ENCODE assay signal across 22 mouse cellular contexts in the genomic region with DNA sequence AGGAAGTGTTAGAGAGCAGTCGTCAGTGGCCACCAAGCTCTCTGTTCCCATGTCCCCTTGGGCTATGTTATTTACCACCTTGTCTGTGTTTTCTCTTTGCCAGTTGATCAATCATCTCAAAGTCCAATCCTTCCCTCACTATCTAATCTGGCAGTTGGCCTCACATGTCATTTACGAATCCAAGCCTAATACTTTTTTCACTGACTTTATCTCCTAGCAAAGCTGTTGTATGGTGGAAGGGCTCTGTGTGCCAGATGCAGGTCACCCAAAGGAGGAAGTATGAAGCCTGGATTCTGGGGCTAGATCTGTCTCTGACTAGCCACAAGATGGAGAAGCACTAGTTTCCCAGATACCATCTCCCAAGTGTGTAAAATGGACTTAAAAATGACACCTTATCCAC. TPM values are rescaled to one million over a fixed set of nuclear protein-coding genes. Genes with fewer than 3 reads are reported as not detected.
A peak's percentile ranks its signal among the peaks of the same experiment; 100 is the strongest.
DNase-seq lines count a peak whose midpoint lies in the region; ATAC-seq and TF ChIP-seq lines count a peak whose summit lies in the region.
"Had no signal": no experiment of that assay in that cellular context is flagged by ENCODE, and none has a peak within 500 bp of the region (broad histone marks: within the 10 kb centered on the region; RNA-seq: fewer than 3 reads in every experiment).

No protein-coding gene starts in this region.

- H3K27ac ChIP-seq in liver, adult 2 months (replicated peaks; ENCODE audit: insufficient read depth, low read depth, low read length) = peak overlapping the region; percentile 94
- H3K27ac ChIP-seq in liver, embryonic 11.5 days (ENCODE audit: low read depth, low read length) = no peak overlapping the region
- no peak overlapping the region for H3K27ac ChIP-seq in MEL (ENCODE audit: control insufficient read depth, low read depth, low read length)
- H3K27ac ChIP-seq in intestine, embryonic 16.5 days (ENCODE audit: low read length) = peak overlapping the region; percentile 53; the same call in 1 of the 2 replicates
- H3K27ac ChIP-seq in liver, postnatal 0 days (ENCODE audit: low read depth) = peak overlapping the region; percentile 92
- no peak overlapping the region for H3K27ac ChIP-seq in kidney, adult 2 months (ENCODE audit: insufficient read depth, low read depth, low read length)
- H3K27ac ChIP-seq: embryonic facial prominence, embryonic 10.5 days; forebrain, embryonic 13.5 days; heart, embryonic 10.5 days; hindbrain, embryonic 14.5 days had no signal

- WGBS in liver, adult 2 months = 13% methylated on average over 2 of the region's 2 CpGs
- WGBS in liver, embryonic 11.5 days = 29% methylated on average over 2 of the region's 2 CpGs
- WGBS in intestine, embryonic 16.5 days = 66% methylated on average over 2 of the region's 2 CpGs
- 34% methylated on average over 2 of the region's 2 CpGs for WGBS in liver, postnatal 0 days (ENCODE audit: insufficient replicate concordance)
- 90% methylated on average over 2 of the region's 2 CpGs for WGBS in kidney, adult 2 months

- H3K36me3 ChIP-seq in liver, adult 2 months (ENCODE audit: control insufficient read depth, insufficient read depth, low read length) = no peaks in the 10 kb centered on the region
- no peaks in the 10 kb centered on the region for H3K36me3 ChIP-seq in liver, embryonic 11.5 days (ENCODE audit: control insufficient read depth, insufficient read depth, low read length)
- H3K36me3 ChIP-seq in MEL (ENCODE audit: control insufficient read depth in 1 of 2, insufficient read depth in 2 of 2, low read length in 2 of 2) = no peaks in the 10 kb centered on the region
- no peaks in the 10 kb centered on the region for H3K36me3 ChIP-seq in intestine, embryonic 16.5 days (ENCODE audit: control insufficient read depth, insufficient read depth, low read length)
- no peaks in the 10 kb centered on the region for H3K36me3 ChIP-seq in liver, postnatal 0 days (replicated peaks; ENCODE audit: insufficient read depth, low read length)
- no peaks in the 10 kb centered on the region for H3K36me3 ChIP-seq in kidney, adult 2 months (ENCODE audit: control insufficient read depth, insufficient read depth, low read length)
- H3K36me3 ChIP-seq: embryonic facial prominence, embryonic 10.5 days; heart, embryonic 10.5 days had no signal

- no peak for ATAC-seq in liver, embryonic 11.5 days (replicated peaks; ENCODE audit: low FRiP score)
- ATAC-seq in intestine, embryonic 16.5 days = peak; percentile 67
- peak; percentile 43 for ATAC-seq in liver, postnatal 0 days
- no peak for ATAC-seq in megakaryocyte-erythroid progenitor cell, adult 5-6 weeks (replicated peaks; ENCODE audit: low FRiP score, low TSS enrichment, poor library complexity, severe bottlenecking)
- ATAC-seq: activated CD4-positive, CD25-positive, alpha-beta regulatory T cell, adult 4 months; forebrain, embryonic 13.5 days; forebrain, postnatal 0 days; Patski had no signal

- no peak for TF ChIP-seq EP300 in MEL (IDR thresholded peaks at IDR 0.05; ENCODE audit: low read depth in 1 of 2, low read length in 2 of 2)
- TF ChIP-seq EP300 in liver, postnatal 0 days (IDR thresholded peaks at IDR 0.05; ENCODE audit: low read depth) = 0 out of 2 replicates have a peak, but pooled peaks have one; percentile 42

- H3K9ac ChIP-seq in liver, adult 2 months (ENCODE audit: low read depth, low read length) = peak overlapping the region; percentile 56; the same call in 1 of the 2 replicates
- no peak overlapping the region for H3K9ac ChIP-seq in liver, embryonic 11.5 days (ENCODE audit: low read depth, low read length)
- no peak overlapping the region for H3K9ac ChIP-seq in MEL (ENCODE audit: control insufficient read depth, low read depth, low read length, poor library complexity, severe bottlenecking)
- H3K9ac ChIP-seq in intestine, embryonic 16.5 days (ENCODE audit: low read depth, low read length) = no peak overlapping the region
- H3K9ac ChIP-seq in liver, postnatal 0 days (replicated peaks) = no peak overlapping the region
- H3K9ac ChIP-seq: forebrain, embryonic 13.5 days; forebrain, postnatal 0 days; hindbrain, embryonic 14.5 days had no signal

- peaks cover 37% of the 10 kb centered on the region for H3K4me1 ChIP-seq in liver, adult 2 months (ENCODE audit: control insufficient read depth, insufficient read depth, low read length)
- H3K4me1 ChIP-seq in liver, embryonic 11.5 days (replicated peaks; ENCODE audit: control insufficient read depth, insufficient read depth, low read length) = no peaks in the 10 kb centered on the region
- H3K4me1 ChIP-seq in MEL (ENCODE audit: control insufficient read depth in 1 of 2, insufficient read depth in 2 of 2, low read length in 2 of 2) = no peaks in the 10 kb centered on the region
- H3K4me1 ChIP-seq in intestine, embryonic 16.5 days (ENCODE audit: control insufficient read depth, insufficient read depth, low read length) = no peaks in the 10 kb centered on the region
- H3K4me1 ChIP-seq in liver, postnatal 0 days (ENCODE audit: insufficient read depth) = peaks cover 8% of the 10 kb centered on the region; the same call in 1 of the 2 replicates
- H3K4me1 ChIP-seq in kidney, adult 2 months (ENCODE audit: control insufficient read depth, insufficient read depth, low read length) = peaks cover 15% of the 10 kb centered on the region
- H3K4me1 ChIP-seq: embryonic facial prominence, embryonic 10.5 days had no signal

- H3K4me3 ChIP-seq in liver, adult 2 months (ENCODE audit: insufficient read depth, low read depth, low read length) = no peak overlapping the region
- no peak overlapping the region for H3K4me3 ChIP-seq in liver, embryonic 11.5 days (ENCODE audit: low read depth, low read length)
- H3K4me3 ChIP-seq in MEL (ENCODE audit: control insufficient read depth in 1 of 2, insufficient read depth in 1 of 2, low read depth in 2 of 2, low read length in 2 of 2) = no peak overlapping the region
- no peak overlapping the region for H3K4me3 ChIP-seq in intestine, embryonic 16.5 days (ENCODE audit: low read length)
- H3K4me3 ChIP-seq in liver, postnatal 0 days (ENCODE audit: low read depth, low read length) = no peak overlapping the region
- no peak overlapping the region for H3K4me3 ChIP-seq in kidney, adult 2 months (ENCODE audit: insufficient read depth, low read depth, low read length)
- H3K4me3 ChIP-seq: embryonic facial prominence, embryonic 10.5 days; forebrain, embryonic 13.5 days; heart, embryonic 10.5 days had no signal

- H3K9me3 ChIP-seq in liver, embryonic 11.5 days (ENCODE audit: control insufficient read depth, low read length) = no peaks in the 10 kb centered on the region
- H3K9me3 ChIP-seq in MEL (replicated peaks; ENCODE audit: insufficient read depth, low read length) = no peaks in the 10 kb centered on the region
- H3K9me3 ChIP-seq in intestine, embryonic 16.5 days (ENCODE audit: control insufficient read depth, low read length) = no peaks in the 10 kb centered on the region
- H3K9me3 ChIP-seq in liver, postnatal 0 days (ENCODE audit: low read length) = no peaks in the 10 kb centered on the region
- H3K9me3 ChIP-seq: embryonic facial prominence, embryonic 10.5 days; forebrain, embryonic 13.5 days; heart, embryonic 10.5 days had no signal

- no peak for TF ChIP-seq RAD21 in MEL (IDR thresholded peaks at IDR 0.05; ENCODE audit: low read depth, low read length)

- H3K79me2 ChIP-seq in liver, adult 2 months (ENCODE audit: control insufficient read depth, insufficient read depth, low read length) = no peaks in the 10 kb centered on the region
- H3K79me2 ChIP-seq in MEL (ENCODE audit: control insufficient read depth, insufficient read depth, low read length, poor library complexity) = no peaks in the 10 kb centered on the region

- no peak for TF ChIP-seq CTCF in liver, adult 2 months (IDR thresholded peaks at IDR 0.05; ENCODE audit: low read depth, low read length)
- TF ChIP-seq CTCF in MEL (IDR thresholded peaks at IDR 0.05 in 2 of 3, conservative IDR thresholded peaks at IDR 0.05 in 1 of 3; ENCODE audit: control insufficient read depth in 1 of 3, insufficient read depth in 1 of 3, low read depth in 2 of 3, low read length in 3 of 3, poor library complexity in 1 of 3, severe bottlenecking in 1 of 3) = no peak
- no peak for TF ChIP-seq CTCF in liver, postnatal 0 days (IDR thresholded peaks at IDR 0.05; ENCODE audit: low read depth)
- TF ChIP-seq CTCF in kidney, adult 2 months (conservative IDR thresholded peaks at IDR 0.05; ENCODE audit: insufficient read depth, insufficient read length, low read depth, low read length) = no peak

- H3K4me2 ChIP-seq in liver, embryonic 11.5 days = no peak overlapping the region
- no peak overlapping the region for H3K4me2 ChIP-seq in intestine, embryonic 16.5 days (ENCODE audit: low read depth, low read length)
- no peak overlapping the region; the same call in 1 of the 2 replicates for H3K4me2 ChIP-seq in liver, postnatal 0 days (ENCODE audit: low read depth, low read length)
- H3K4me2 ChIP-seq: forebrain, embryonic 13.5 days; hindbrain, embryonic 14.5 days had no signal

- no peaks in the 10 kb centered on the region for H3K27me3 ChIP-seq in liver, adult 2 months (ENCODE audit: control insufficient read depth, insufficient read depth, low read length)
- no peaks in the 10 kb centered on the region for H3K27me3 ChIP-seq in liver, embryonic 11.5 days (replicated peaks; ENCODE audit: control insufficient read depth, insufficient read depth, low read length)
- no peaks in the 10 kb centered on the region for H3K27me3 ChIP-seq in MEL (ENCODE audit: control insufficient read depth in 1 of 2, insufficient read depth in 2 of 2, low read length in 2 of 2)
- H3K27me3 ChIP-seq in intestine, embryonic 16.5 days (replicated peaks; ENCODE audit: control insufficient read depth, insufficient read depth, low read length) = no peaks in the 10 kb centered on the region
- H3K27me3 ChIP-seq in liver, postnatal 0 days (ENCODE audit: insufficient read depth, low read length) = no peaks in the 10 kb centered on the region
- H3K27me3 ChIP-seq in kidney, adult 2 months (replicated peaks; ENCODE audit: control insufficient read depth, insufficient read depth, low read length) = no peaks in the 10 kb centered on the region
- H3K27me3 ChIP-seq: forebrain, embryonic 13.5 days; Patski had no signal

- DNase-seq in liver, adult 2 months (ENCODE audit: extremely low read depth, low read depth, low spot score) = peak; percentile 97
- DNase-seq in liver, embryonic 11.5 days (ENCODE audit: low spot score) = no peak
- peak; percentile 33 for DNase-seq in MEL (ENCODE audit: low read depth, low spot score)
- DNase-seq in liver, postnatal 0 days = no peak
- no peak for DNase-seq in kidney, adult 2 months
- DNase-seq: adrenal gland, postnatal 14 days; cerebellum, postnatal 25 days; forebrain, postnatal 0 days; gastrocnemius, postnatal 36 days; heart, adult 18-20 months; heart, postnatal 10 days had no signal

- no peak for TF ChIP-seq POLR2A in liver, adult 2 months (IDR thresholded peaks at IDR 0.05; ENCODE audit: extremely low read depth, insufficient read depth, low read length)
- no peak for TF ChIP-seq POLR2A in MEL (IDR thresholded peaks at IDR 0.05; ENCODE audit: control insufficient read depth in 1 of 2, insufficient read depth in 1 of 2, low read depth in 1 of 2, low read length in 2 of 2, poor library complexity in 1 of 2)
- TF ChIP-seq POLR2A in kidney, adult 2 months (IDR thresholded peaks at IDR 0.05; ENCODE audit: low read depth, low read length) = no peak

RNA-seq across cellular contexts. Expression of a gene that starts 8.8 kb away (rescaled TPM):
- total RNA-seq in liver, adult 2 months (2014; rRNA removed) = 3,873 and 3,924 TPM in 2 replicates
- 2,627 and 3,122 TPM in 2 replicates for polyA plus RNA-seq in liver, adult 2 months (2012; rRNA removed)
- 22.8 and 23.8 TPM in 2 replicates for polyA plus RNA-seq in liver, embryonic 11.5 days (2014; fragmentation: Nextera tagmentation; extraction: Ambion mirVana)
- not detected in 2 replicates for total RNA-seq in MEL (2012; rRNA removed)
- polyA plus RNA-seq in MEL (2012; ENCODE audit: insufficient read depth in 1 of 2, insufficient read length in 2 of 2, low read depth in 1 of 2, low replicate concordance in 2 of 2, missing spikeins in 1 of 2) = not detected
- polyA plus RNA-seq in intestine, embryonic 16.5 days (2015; fragmentation: Nextera tagmentation; extraction: Ambion mirVana) = 572 and 696 TPM in 2 replicates
- 2,616 and 2,625 TPM in 2 replicates for polyA plus RNA-seq in liver, postnatal 0 days (2015; fragmentation: Nextera tagmentation; extraction: Ambion mirVana)
- 0.30 TPM in 1 of 2 replicates, not detected in the other for total RNA-seq in megakaryocyte-erythroid progenitor cell, adult 5-6 weeks (2014; fragmentation: Nextera tagmentation)
- total RNA-seq in megakaryocyte-erythroid progenitor cell, adult 5-6 weeks (2017) = not detected in 2 replicates
- 4,876 and 5,164 TPM in 2 replicates for polyA plus RNA-seq in kidney, adult 2 months (2012; rRNA removed)
- total RNA-seq: hematopoietic stem cell, adult 5-6 weeks had no signal
- polyA plus RNA-seq: activated CD4-positive, CD25-positive, alpha-beta regulatory T cell, adult 4 months; C2C12; embryonic facial prominence, embryonic 10.5 days; Patski had no signal

RNA-seq across cellular contexts. Expression of a gene that starts 37.2 kb away (rescaled TPM):
- total RNA-seq in liver, adult 2 months (2014; rRNA removed) = 5.2 and 6.4 TPM in 2 replicates
- polyA plus RNA-seq in liver, adult 2 months (2012; rRNA removed) = 1.1 and 1.5 TPM in 2 replicates
- polyA plus RNA-seq in liver, embryonic 11.5 days (2014; fragmentation: Nextera tagmentation; extraction: Ambion mirVana) = 7.4 and 9.2 TPM in 2 replicates
- 4.4 and 5.3 TPM in 2 replicates for total RNA-seq in MEL (2012; rRNA removed)
- polyA plus RNA-seq in MEL (2012; ENCODE audit: insufficient read depth in 1 of 2, insufficient read length in 2 of 2, low read depth in 1 of 2, low replicate concordance in 2 of 2, missing spikeins in 1 of 2) = 1 to 10 TPM in 1 of 2 experiments, not detected in 1; 3.3 TPM
- 4.4 and 4.8 TPM in 2 replicates for polyA plus RNA-seq in intestine, embryonic 16.5 days (2015; fragmentation: Nextera tagmentation; extraction: Ambion mirVana)
- 2.2 and 2.5 TPM in 2 replicates for polyA plus RNA-seq in liver, postnatal 0 days (2015; fragmentation: Nextera tagmentation; extraction: Ambion mirVana)
- total RNA-seq in megakaryocyte-erythroid progenitor cell, adult 5-6 weeks (2014; fragmentation: Nextera tagmentation) = 10.4 and 10.8 TPM in 2 replicates
- total RNA-seq in megakaryocyte-erythroid progenitor cell, adult 5-6 weeks (2017) = 7.3 and 11.8 TPM in 2 replicates
- 2.0 and 2.5 TPM in 2 replicates for polyA plus RNA-seq in kidney, adult 2 months (2012; rRNA removed)

RNA-seq across cellular contexts. Expression of a gene that starts 37.3 kb away (rescaled TPM):
- total RNA-seq in liver, adult 2 months (2014; rRNA removed) = 30.1 and 32.2 TPM in 2 replicates
- 4.9 and 7.2 TPM in 2 replicates for polyA plus RNA-seq in liver, adult 2 months (2012; rRNA removed)
- 89.4 and 106 TPM in 2 replicates for polyA plus RNA-seq in liver, embryonic 11.5 days (2014; fragmentation: Nextera tagmentation; extraction: Ambion mirVana)
- 34.7 and 39.1 TPM in 2 replicates for total RNA-seq in MEL (2012; rRNA removed)
- polyA plus RNA-seq in MEL (2012; ENCODE audit: insufficient read depth in 1 of 2, insufficient read length in 2 of 2, low read depth in 1 of 2, low replicate concordance in 2 of 2, missing spikeins in 1 of 2) = 10 to 100 TPM in 1 of 2 experiments, not detected in 1; 54.5 TPM
- 90.7 and 98.9 TPM in 2 replicates for polyA plus RNA-seq in intestine, embryonic 16.5 days (2015; fragmentation: Nextera tagmentation; extraction: Ambion mirVana)
- polyA plus RNA-seq in liver, postnatal 0 days (2015; fragmentation: Nextera tagmentation; extraction: Ambion mirVana) = 64.3 and 66.1 TPM in 2 replicates
- total RNA-seq in megakaryocyte-erythroid progenitor cell, adult 5-6 weeks (2014; fragmentation: Nextera tagmentation) = 61.2 and 68.9 TPM in 2 replicates
- total RNA-seq in megakaryocyte-erythroid progenitor cell, adult 5-6 weeks (2017) = 52.4 and 72.4 TPM in 2 replicates
- 14.7 and 21.2 TPM in 2 replicates for polyA plus RNA-seq in kidney, adult 2 months (2012; rRNA removed)

RNA-seq across cellular contexts. Expression of a gene that starts 39.5 kb away (rescaled TPM):
- 0.27 and 0.46 TPM in 2 replicates for total RNA-seq in liver, adult 2 months (2014; rRNA removed)
- polyA plus RNA-seq in liver, adult 2 months (2012; rRNA removed) = 0.51 and 0.59 TPM in 2 replicates
- polyA plus RNA-seq in liver, embryonic 11.5 days (2014; fragmentation: Nextera tagmentation; extraction: Ambion mirVana) = 17.4 and 17.8 TPM in 2 replicates
- 2.6 and 2.9 TPM in 2 replicates for total RNA-seq in MEL (2012; rRNA removed)
- polyA plus RNA-seq in MEL (2012; ENCODE audit: insufficient read depth in 1 of 2, insufficient read length in 2 of 2, low read depth in 1 of 2, low replicate concordance in 2 of 2, missing spikeins in 1 of 2) = 10 to 100 TPM in 1 of 2 experiments, not detected in 1; 11.1 TPM
- polyA plus RNA-seq in intestine, embryonic 16.5 days (2015; fragmentation: Nextera tagmentation; extraction: Ambion mirVana) = 21.5 and 22.6 TPM in 2 replicates
- 3.3 and 3.9 TPM in 2 replicates for polyA plus RNA-seq in liver, postnatal 0 days (2015; fragmentation: Nextera tagmentation; extraction: Ambion mirVana)
- total RNA-seq in megakaryocyte-erythroid progenitor cell, adult 5-6 weeks (2014; fragmentation: Nextera tagmentation) = 1.7 and 2.1 TPM in 2 replicates
- total RNA-seq in megakaryocyte-erythroid progenitor cell, adult 5-6 weeks (2017) = 3.0 and 3.3 TPM in 2 replicates
- polyA plus RNA-seq in kidney, adult 2 months (2012; rRNA removed) = 35.8 and 45.9 TPM in 2 replicates
- polyA plus RNA-seq: activated CD4-positive, CD25-positive, alpha-beta regulatory T cell, adult 4 months; Patski had no signal

RNA-seq across cellular contexts. Expression of a gene that starts 51.8 kb away (rescaled TPM):
- total RNA-seq in liver, adult 2 months (2014; rRNA removed) = 245 and 304 TPM in 2 replicates
- 73.9 and 76.0 TPM in 2 replicates for polyA plus RNA-seq in liver, adult 2 months (2012; rRNA removed)
- 0.25 TPM in 1 of 2 replicates, not detected in the other for polyA plus RNA-seq in liver, embryonic 11.5 days (2014; fragmentation: Nextera tagmentation; extraction: Ambion mirVana)
- total RNA-seq in MEL (2012; rRNA removed) = not detected in 2 replicates
- polyA plus RNA-seq in MEL (2012; ENCODE audit: insufficient read depth in 1 of 2, insufficient read length in 2 of 2, low read depth in 1 of 2, low replicate concordance in 2 of 2, missing spikeins in 1 of 2) = under 1 TPM in 1 of 2 experiments, not detected in 1; 0.15 TPM
- 0.20 and 0.53 TPM in 2 replicates for polyA plus RNA-seq in intestine, embryonic 16.5 days (2015; fragmentation: Nextera tagmentation; extraction: Ambion mirVana)
- 16.6 and 18.2 TPM in 2 replicates for polyA plus RNA-seq in liver, postnatal 0 days (2015; fragmentation: Nextera tagmentation; extraction: Ambion mirVana)
- 0.40 TPM in 1 of 2 replicates, not detected in the other for total RNA-seq in megakaryocyte-erythroid progenitor cell, adult 5-6 weeks (2014; fragmentation: Nextera tagmentation)
- total RNA-seq in megakaryocyte-erythroid progenitor cell, adult 5-6 weeks (2017) = not detected in 2 replicates
- polyA plus RNA-seq in kidney, adult 2 months (2012; rRNA removed) = 4.4 and 5.7 TPM in 2 replicates
- total RNA-seq: forebrain, postnatal 0 days; heart, adult 18-20 months; hematopoietic stem cell, adult 5-6 weeks had no signal
- polyA plus RNA-seq: activated CD4-positive, CD25-positive, alpha-beta regulatory T cell, adult 4 months; embryonic facial prominence, embryonic 14.5 days; forebrain, embryonic 13.5 days; heart, embryonic 10.5 days; hindbrain, embryonic 14.5 days; Patski had no signal

Comparison
In these comparisons a context has a peak if more than half of its experiments do, and no peak if none do; other contexts are left out.
1. DNase-seq: peak in liver, adult 2 months (single experiment) and MEL (single experiment); none in liver, embryonic 11.5 days (single experiment), liver, postnatal 0 days (single experiment) and kidney, adult 2 months (single experiment).
2. H3K27ac ChIP-seq: peak in liver, adult 2 months (single experiment), intestine, embryonic 16.5 days (single experiment) and liver, postnatal 0 days (single experiment); none in liver, embryonic 11.5 days (single experiment), MEL (single experiment) and kidney, adult 2 months (single experiment).
3. ATAC-seq: peak in intestine, embryonic 16.5 days (single experiment) and liver, postnatal 0 days (single experiment); none in liver, embryonic 11.5 days (single experiment) and megakaryocyte-erythroid progenitor cell, adult 5-6 weeks (single experiment).
4. RNA of a gene that starts 8.8 kb away (polyA plus RNA-seq): 4,876 to 5,164 TPM in kidney, adult 2 months, 2,627 to 3,122 TPM in liver, adult 2 months, 2,616 to 2,625 TPM in liver, postnatal 0 days, 572 to 696 TPM in intestine, embryonic 16.5 days and 22.8 to 23.8 TPM in liver, embryonic 11.5 days; not detected in MEL; every median in the first group is over 10 times any median in the second.